Mouse (Mus musculus): ENCODE data around the gene Ghrhr. TPM values are rescaled to one million over a fixed set of nuclear protein-coding genes. Genes with fewer than 3 reads are reported as not detected.

Gene Ghrhr
- polyA plus RNA-seq, 1 experiment from 2014 or later = 0.18 TPM

GRCm38 (mm10) chr6:55434360-55434759 lies 58.3 kb downstream of the Ghrhr start:
- 15% methylated on average over 3 of the region's 3 CpGs for WGBS
- Histone ChIP-seq H3K9ac (ENCODE audit: low read length) (no peak overlapping the region), H3K27ac (ENCODE audit: low read depth) (peak overlapping the region; percentile 78), H3K36me3 (ENCODE audit: control insufficient read depth, insufficient read depth, low read length) (no peaks in the 10 kb centered on the region), H3K4me3 (ENCODE audit: low read depth, low read length) (no peak overlapping the region), H3K4me1 (replicated peaks; ENCODE audit: control insufficient read depth, insufficient read depth, low read length) (peaks cover 14% of the 10 kb centered on the region; the same call in 1 of the 2 replicates), H3K9me3 (ENCODE audit: control insufficient read depth, low read length) (no peaks in the 10 kb centered on the region), H3K27me3 (replicated peaks; ENCODE audit: control insufficient read depth, insufficient read depth, low read length) (no peaks in the 10 kb centered on the region), H3K4me2 (ENCODE audit: low read length) (no peak overlapping the region)
- ATAC-seq (replicated peaks; ENCODE audit: low FRiP score, low TSS enrichment, low read depth) = peak; percentile 81
- DNase-seq (ENCODE audit: low spot score) = peak; percentile 63

GRCm38 (mm10) chr6:55435266-55436159 lies 59.4 kb downstream of the Ghrhr start:
- peaks cover 14% of the 10 kb centered on the region; the same call in 1 of the 2 replicates for H3K4me1 ChIP-seq (replicated peaks; ENCODE audit: control insufficient read depth, insufficient read depth, low read length)
- H3K4me2 ChIP-seq (ENCODE audit: low read length) = no peak overlapping the region
- H3K27me3 ChIP-seq (replicated peaks; ENCODE audit: control insufficient read depth, insufficient read depth, low read length) = no peaks in the 10 kb centered on the region
- H3K9me3 ChIP-seq (ENCODE audit: control insufficient read depth, low read length) = no peaks in the 10 kb centered on the region
- H3K4me3 ChIP-seq (ENCODE audit: low read depth, low read length) = no peak overlapping the region
- 73% methylated on average over 8 of the region's 8 CpGs for WGBS
- no peaks in the 10 kb centered on the region for H3K36me3 ChIP-seq (ENCODE audit: control insufficient read depth, insufficient read depth, low read length)
- no peak for ATAC-seq (replicated peaks; ENCODE audit: low FRiP score, low TSS enrichment, low read depth)
- H3K27ac ChIP-seq (ENCODE audit: low read depth) = peak overlapping the region; percentile 45; the same call in 1 of the 2 replicates
- H3K9ac ChIP-seq (ENCODE audit: low read length) = no peak overlapping the region
- no peak for DNase-seq (ENCODE audit: low spot score)

- no peak overlapping the region for H3K27ac ChIP-seq (ENCODE audit: low read depth)
- peaks cover 14% of the 10 kb centered on the region; the same call in 1 of the 2 replicates for H3K4me1 ChIP-seq (replicated peaks; ENCODE audit: control insufficient read depth, insufficient read depth, low read length)
- no peak overlapping the region for H3K9ac ChIP-seq (ENCODE audit: low read length)
- ATAC-seq (replicated peaks; ENCODE audit: low FRiP score, low TSS enrichment, low read depth) (no peak), DNase-seq (ENCODE audit: low spot score) (no peak)
- WGBS = 34% methylated on average over 3 of the region's 3 CpGs
- H3K36me3 ChIP-seq (ENCODE audit: control insufficient read depth, insufficient read depth, low read length) = no peaks in the 10 kb centered on the region
- no peak overlapping the region for H3K4me3 ChIP-seq (ENCODE audit: low read depth, low read length)
- no peaks in the 10 kb centered on the region for H3K27me3 ChIP-seq (replicated peaks; ENCODE audit: control insufficient read depth, insufficient read depth, low read length)
- no peak overlapping the region for H3K4me2 ChIP-seq (ENCODE audit: low read length)
- no peaks in the 10 kb centered on the region for H3K9me3 ChIP-seq (ENCODE audit: control insufficient read depth, low read length)
These were observed 61.8 kb downstream of the Ghrhr start for GRCm38 (mm10) chr6:55437919-55438318.

Other genes starting within 250 kb of the Ghrhr start
- 0.13 and 0.23 TPM in 2 replicates for gene Crhr2, start 243.3 kb upstream of the Ghrhr start, polyA plus RNA-seq (2014; fragmentation: Nextera tagmentation; extraction: Ambion mirVana)
- gene Inmt, start 201.3 kb upstream of the Ghrhr start, polyA plus RNA-seq (2014; fragmentation: Nextera tagmentation; extraction: Ambion mirVana) = 0.23 and 0.28 TPM in 2 replicates
- gene Mindy4, start 172.9 kb upstream of the Ghrhr start, polyA plus RNA-seq (2014; fragmentation: Nextera tagmentation; extraction: Ambion mirVana) = 10.9 and 13.2 TPM in 2 replicates
- gene Aqp1, start 39.9 kb upstream of the Ghrhr start, polyA plus RNA-seq (2014; fragmentation: Nextera tagmentation; extraction: Ambion mirVana) = 1.9 and 2.2 TPM in 2 replicates
- 9.7 and 10.1 TPM in 2 replicates for gene Adcyap1r1, start 75.7 kb downstream of the Ghrhr start, polyA plus RNA-seq (2014; fragmentation: Nextera tagmentation; extraction: Ambion mirVana)